Mouse (Mus musculus) embryonic fibroblast, embryonic 13.5 days (primary cell): Measurements from ENCODE around the gene Trpm3.
"Not testable (repeated sequence)": the region's sequence is repeated elsewhere in the genome, so short reads cannot be mapped to it uniquely, and the experiment has no call there.

ENCODE experiments used
- CTCF ChIP-seq: IDR thresholded peaks from 2 replicates; pipeline ENCODE4 v1.5.1; 2011; ENCODE audit warnings: mild to moderate bottlenecking, control low read depth, low read length, moderate library complexity, borderline replicate concordance; ENCODE audit not compliant: insufficient read depth
- POLR2A ChIP-seq: IDR thresholded peaks from 2 replicates; pipeline ENCODE4 v1.6.1; 2011; ENCODE audit warnings: low read depth, mild to moderate bottlenecking, control low read depth, low read length, moderate library complexity

GRCm38 (mm10) chr19:22851423-22851822 is 712.6 kb downstream of the Trpm3 start:
- TF ChIP-seq CTCF, POLR2A: not testable (repeated sequence)
